Mouse (Mus musculus) midbrain, embryonic 12.5 days (tissue): ENCODE data around the gene Asb15. TPM values are rescaled to one million over a fixed set of nuclear protein-coding genes. Genes with fewer than 3 reads are reported as not detected.

ENCODE experiments used
- ATAC-seq: fragments of 200-750 bp; cut with Nextera tagmentation; 2 replicates; pipeline ENCODE4 v1.8.0; 2017; ENCODE audit warnings: low read depth, moderate TSS enrichment, moderate library complexity; ENCODE audit not compliant: low FRiP score
- H3K27ac ChIP-seq: fragments of 300-500 bp; sonication (generic); replicated peaks from 2 replicates; pipeline ENCODE4 v1.5.1; 2016; ENCODE audit warnings: mild to moderate bottlenecking
- H3K27me3 ChIP-seq: fragments of 300-500 bp; sonication (generic); 2 replicates; pipeline ENCODE4 v1.6.1; 2016; ENCODE audit warnings: mild to moderate bottlenecking
- H3K36me3 ChIP-seq: fragments of 300-500 bp; sonication (generic); 2 replicates; pipeline ENCODE4 v1.6.1; 2016
- H3K4me1 ChIP-seq: fragments of 300-500 bp; sonication (generic); 2 replicates; pipeline ENCODE4 v1.6.1; 2016
- H3K4me2 ChIP-seq: fragments of 300-500 bp; sonication (generic); replicated peaks from 2 replicates; pipeline ENCODE4 v1.6.1; 2016; ENCODE audit warnings: mild to moderate bottlenecking, moderate library complexity
- H3K4me3 ChIP-seq: fragments of 300-500 bp; sonication (generic); 2 replicates; pipeline ENCODE4 v1.5.1; 2016; ENCODE audit warnings: mild to moderate bottlenecking
- H3K9ac ChIP-seq: fragments of 300-500 bp; sonication (generic); replicated peaks from 2 replicates; pipeline ENCODE4 v1.6.1; 2016; ENCODE audit warnings: mild to moderate bottlenecking, moderate library complexity
- H3K9me3 ChIP-seq: fragments of 300-500 bp; sonication (generic); 2 replicates; pipeline ENCODE4 v1.6.1; 2016; ENCODE audit warnings: mild to moderate bottlenecking
- WGBS: fragments of 180-500 bp; shearing (Covaris S2); methylation state at CpG from one replicate; pipeline ENCODE4 v1.1.7; 2016; 5-methylcytosine and 5-hydroxymethylcytosine counted together
- polyA plus RNA-seq: library from polyadenylated mRNA; unstranded; fragments of >200 nt; fragmentation: Nextera tagmentation; extraction: Ambion mirVana; gene quantifications from 2 replicates; pipeline ENCODE4 v1.2.1, GENCODE M21; 2016

Gene Asb15
- polyA plus RNA-seq, 1 experiment from 2014 or later = not detected

DNA sequence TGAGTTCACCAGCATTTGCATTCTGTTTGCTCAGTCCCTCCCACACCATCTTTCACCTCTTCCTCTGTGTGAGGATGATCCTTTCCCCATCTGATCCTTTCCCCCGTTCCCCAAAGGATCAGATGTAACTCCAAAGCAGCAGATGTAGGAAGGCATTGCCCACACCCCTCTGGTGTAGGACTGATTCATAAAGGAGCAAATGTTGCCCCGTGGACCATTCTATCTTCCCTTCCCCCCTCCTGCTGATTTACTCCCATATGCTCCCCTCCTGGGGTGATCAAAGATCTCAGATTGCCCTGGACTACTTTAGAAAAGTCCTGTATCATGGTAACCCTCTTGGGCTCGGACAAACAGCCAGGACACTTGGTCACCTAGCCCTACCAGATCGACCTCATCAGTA is 72.8 kb downstream of the Asb15 start:
- Histone ChIP-seq H3K9me3 (no peaks in the 10 kb centered on the region), H3K4me1 (0 out of 2 replicates have a peak, but pooled peaks cover 3% of the 10 kb centered on the region), H3K9ac (no peak overlapping the region), H3K4me3 (no peak overlapping the region), H3K36me3 (no peaks in the 10 kb centered on the region), H3K27ac (no peak overlapping the region), H3K27me3 (no peaks in the 10 kb centered on the region), H3K4me2 (no peak overlapping the region)
- no peak for ATAC-seq
- WGBS = 77% methylated on average over 4 of the region's 4 CpGs

DNA sequence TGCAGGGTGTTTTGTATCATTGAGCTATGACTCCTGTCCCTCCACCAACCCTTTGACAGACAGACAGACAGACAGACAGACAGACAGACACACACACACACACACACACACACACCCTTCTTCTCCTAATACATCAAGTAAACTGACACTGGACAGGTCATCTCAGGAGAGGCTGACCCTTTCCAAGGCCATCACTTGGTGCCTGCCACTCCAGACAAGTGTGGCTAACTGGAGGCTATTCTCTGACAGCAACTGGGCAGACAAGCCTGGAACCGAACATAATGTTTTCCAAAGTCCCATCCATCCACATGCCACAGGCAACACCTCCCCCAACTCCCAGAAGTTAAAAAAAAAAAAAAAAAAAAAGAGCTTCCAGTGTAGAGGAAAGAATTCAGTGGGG is 73.7 kb downstream of the Asb15 start:
- no peak overlapping the region for H3K9ac ChIP-seq
- no peak for ATAC-seq
- H3K4me3 ChIP-seq = no peak overlapping the region
- H3K27me3 ChIP-seq = no peaks in the 10 kb centered on the region
- H3K27ac ChIP-seq = no peak overlapping the region
- WGBS = 82% methylated on average over 1 of the region's 1 CpGs
- H3K4me1 ChIP-seq = 0 out of 2 replicates have a peak, but pooled peaks cover 3% of the 10 kb centered on the region
- H3K4me2 ChIP-seq = no peak overlapping the region
- no peaks in the 10 kb centered on the region for H3K9me3 ChIP-seq
- H3K36me3 ChIP-seq = no peaks in the 10 kb centered on the region

DNA sequence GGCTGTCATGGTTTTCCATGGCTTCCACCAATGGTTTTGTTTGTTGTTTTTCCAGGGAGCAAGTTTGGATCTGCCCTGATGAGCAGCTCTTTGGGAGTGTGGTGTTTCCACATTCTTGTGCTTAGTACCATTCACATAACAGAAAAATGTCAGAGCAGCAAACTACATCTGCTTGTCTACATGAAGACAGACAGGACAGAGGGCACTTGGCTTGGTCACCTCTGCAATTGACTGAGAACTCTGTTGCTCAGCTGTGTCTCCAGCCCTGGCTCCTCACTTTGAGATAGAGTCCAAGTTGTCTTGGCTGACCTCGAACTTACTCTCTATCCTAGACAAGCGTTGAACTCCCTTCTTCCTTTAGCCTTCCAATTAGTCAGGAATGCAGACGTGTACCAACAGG is 74.4 kb downstream of the Asb15 start:
- Histone ChIP-seq H3K9me3 (no peaks in the 10 kb centered on the region), H3K27ac (no peak overlapping the region), H3K27me3 (no peaks in the 10 kb centered on the region), H3K36me3 (no peaks in the 10 kb centered on the region), H3K4me1 (0 out of 2 replicates have a peak, but pooled peaks cover 3% of the 10 kb centered on the region), H3K4me2 (no peak overlapping the region), H3K4me3 (no peak overlapping the region), H3K9ac (no peak overlapping the region)
- ATAC-seq = no peak
- 85% methylated on average over 3 of the region's 3 CpGs for WGBS

DNA sequence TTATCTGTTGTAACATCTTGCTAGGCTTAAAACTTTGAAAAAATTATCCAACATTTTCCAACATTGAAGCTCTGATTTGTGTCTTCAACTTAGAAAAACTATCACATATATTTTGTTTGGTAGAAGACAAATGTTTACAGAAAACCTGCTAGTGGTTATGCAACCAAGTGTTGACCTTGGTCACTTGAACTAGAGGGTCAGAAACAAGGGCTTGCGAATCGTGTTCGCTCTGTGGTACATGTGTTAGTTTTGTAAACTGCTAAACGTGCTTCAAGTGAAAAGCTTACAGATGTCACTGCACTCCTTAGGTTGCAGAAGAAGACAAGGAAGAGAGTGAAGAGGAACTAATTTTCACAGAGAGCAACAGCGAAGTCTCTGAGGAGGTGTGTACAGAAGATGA is 75.0 kb downstream of the Asb15 start:
- ATAC-seq = no peak

DNA sequence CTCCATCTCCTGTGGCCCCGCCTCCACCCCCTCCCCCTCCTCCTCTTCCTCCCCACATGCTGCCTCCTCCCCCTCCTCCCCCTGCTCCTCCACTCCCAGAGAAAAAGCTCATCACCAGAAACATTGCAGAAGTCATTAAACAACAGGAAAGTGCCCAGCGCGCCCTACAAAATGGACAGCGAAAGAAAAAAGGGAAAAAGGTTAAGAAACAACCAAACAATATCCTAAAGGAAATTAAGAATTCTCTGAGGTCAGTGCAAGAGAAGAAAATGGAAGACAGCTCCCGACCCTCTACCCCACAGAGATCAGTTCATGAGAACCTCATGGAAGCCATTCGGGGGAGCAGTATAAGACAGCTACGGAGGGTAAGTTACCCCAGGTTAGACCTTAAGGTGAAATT is 76.3 kb downstream of the Asb15 start:
- 92% methylated on average over 7 of the region's 7 CpGs for WGBS
- H3K9ac ChIP-seq = no peak overlapping the region
- no peaks in the 10 kb centered on the region for H3K36me3 ChIP-seq
- H3K4me2 ChIP-seq = no peak overlapping the region
- H3K27me3 ChIP-seq = no peaks in the 10 kb centered on the region
- H3K9me3 ChIP-seq = no peaks in the 10 kb centered on the region
- no peak overlapping the region for H3K4me3 ChIP-seq
- H3K27ac ChIP-seq = no peak overlapping the region
- no peak for ATAC-seq
- no peaks in the 10 kb centered on the region for H3K4me1 ChIP-seq

More for the DNA sequence above, 75.0 kb downstream of the Asb15 start:
- no peaks in the 10 kb centered on the region for H3K36me3 ChIP-seq
- H3K27me3 ChIP-seq = no peaks in the 10 kb centered on the region
- H3K9me3 ChIP-seq = no peaks in the 10 kb centered on the region
- H3K4me3 ChIP-seq = no peak overlapping the region
- H3K4me2 ChIP-seq = no peak overlapping the region
- H3K4me1 ChIP-seq = no peaks in the 10 kb centered on the region
- no peak overlapping the region for H3K27ac ChIP-seq
- H3K9ac ChIP-seq = no peak overlapping the region
- WGBS = 90% methylated on average over 5 of the region's 5 CpGs

DNA sequence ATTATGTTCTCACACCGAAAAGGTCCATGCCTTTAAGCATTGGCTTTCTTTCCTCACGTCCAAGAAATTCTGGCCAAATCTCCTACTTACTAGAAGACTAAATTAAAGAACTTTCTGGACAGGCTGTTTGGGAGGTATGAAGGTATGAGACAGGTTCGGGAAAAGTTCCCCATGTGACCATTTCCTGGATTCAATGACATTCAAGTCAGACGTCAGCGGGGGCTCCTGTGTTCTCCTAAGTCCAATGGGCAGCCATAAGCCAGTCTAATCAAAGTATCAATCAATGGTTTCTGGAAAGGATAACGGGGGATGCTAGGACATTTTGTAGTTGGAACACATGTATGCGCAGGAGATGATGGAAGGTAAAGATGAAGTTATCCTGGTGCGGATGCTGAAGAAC is 77.7 kb downstream of the Asb15 start:
- ATAC-seq = no peak
- no peaks in the 10 kb centered on the region for H3K27me3 ChIP-seq
- H3K27ac ChIP-seq = no peak overlapping the region
- H3K36me3 ChIP-seq = no peaks in the 10 kb centered on the region
- no peak overlapping the region for H3K9ac ChIP-seq
- no peaks in the 10 kb centered on the region for H3K9me3 ChIP-seq
- H3K4me1 ChIP-seq = no peaks in the 10 kb centered on the region
- no peak overlapping the region for H3K4me3 ChIP-seq
- 91% methylated on average over 8 of the region's 8 CpGs for WGBS
- no peak overlapping the region for H3K4me2 ChIP-seq

DNA sequence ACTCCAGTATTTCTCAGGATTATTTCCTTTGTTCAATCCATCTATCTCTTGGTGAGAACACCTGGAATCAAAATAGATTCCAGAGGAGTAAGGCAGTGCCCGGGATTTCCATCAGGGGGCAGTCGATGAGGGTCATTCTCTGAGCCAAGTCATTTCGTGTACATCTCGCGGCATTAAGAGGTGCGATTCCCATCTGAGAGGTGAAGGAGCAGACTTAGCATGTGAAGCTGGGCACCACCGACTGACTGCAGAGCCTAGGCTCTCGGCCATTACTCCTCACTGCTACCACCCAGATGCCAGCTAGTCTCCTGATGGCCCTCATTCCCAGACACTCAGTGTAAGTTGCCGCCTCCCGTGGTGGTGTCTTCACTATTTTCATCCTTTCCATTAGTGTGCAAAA is 78.6 kb downstream of the Asb15 start:
- Histone ChIP-seq H3K36me3 (no peaks in the 10 kb centered on the region), H3K9ac (no peak overlapping the region), H3K4me3 (no peak overlapping the region), H3K27me3 (no peaks in the 10 kb centered on the region), H3K4me1 (no peaks in the 10 kb centered on the region), H3K9me3 (no peaks in the 10 kb centered on the region), H3K27ac (no peak overlapping the region), H3K4me2 (no peak overlapping the region)
- 83% methylated on average over 10 of the region's 10 CpGs for WGBS
- ATAC-seq = no peak

DNA sequence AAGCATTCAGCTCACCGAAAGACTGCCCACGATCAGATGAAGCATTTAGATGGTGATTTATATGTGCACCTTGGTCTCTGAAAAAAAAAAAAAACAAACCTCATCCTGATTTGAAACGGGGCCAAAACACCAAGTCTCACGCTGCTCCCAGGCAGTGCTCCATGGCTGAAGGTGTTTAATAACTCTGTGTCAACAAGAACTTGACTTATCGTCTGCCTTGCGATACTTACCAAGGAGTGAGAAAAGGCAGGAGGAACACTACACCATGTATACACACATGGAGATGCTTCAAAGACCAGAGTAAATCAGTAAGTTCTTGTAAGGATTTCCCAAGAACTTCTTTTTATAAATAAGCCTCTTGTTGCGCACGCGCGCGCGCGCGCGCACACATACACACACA is 79.6 kb downstream of the Asb15 start:
- H3K9me3 ChIP-seq = no peaks in the 10 kb centered on the region
- no peaks in the 10 kb centered on the region for H3K27me3 ChIP-seq
- no peak for ATAC-seq
- no peak overlapping the region for H3K4me3 ChIP-seq
- H3K4me1 ChIP-seq = no peaks in the 10 kb centered on the region
- 0 out of 2 replicates have a peak, but pooled peaks cover 6% of the 10 kb centered on the region for H3K36me3 ChIP-seq
- 92% methylated on average over 15 of the region's 15 CpGs for WGBS
- no peak overlapping the region for H3K27ac ChIP-seq
- no peak overlapping the region for H3K9ac ChIP-seq
- no peak overlapping the region for H3K4me2 ChIP-seq

DNA sequence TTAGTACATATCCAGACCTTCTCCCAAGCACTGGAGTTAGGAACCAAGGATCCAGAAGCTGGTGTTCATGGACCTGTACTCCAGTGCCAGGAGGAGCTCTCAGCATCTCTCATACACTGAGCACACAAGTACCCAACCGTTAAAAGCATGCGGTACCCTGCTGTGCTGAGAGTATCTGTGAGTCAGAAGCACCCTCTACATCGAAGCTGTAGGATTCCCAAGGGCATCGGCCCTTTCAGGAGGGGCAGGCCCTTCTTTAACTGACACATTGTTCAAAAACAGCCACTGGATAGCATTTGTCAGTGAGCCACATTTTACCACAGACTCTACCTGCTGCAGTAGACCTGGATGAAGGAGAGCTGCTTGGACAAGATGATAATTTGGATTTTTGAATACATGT is 80.2 kb downstream of the Asb15 start:
- Histone ChIP-seq H3K9ac (no peak overlapping the region), H3K27ac (no peak overlapping the region), H3K36me3 (peaks cover 9% of the 10 kb centered on the region; the same call in 1 of the 2 replicates), H3K4me3 (no peak overlapping the region), H3K9me3 (no peaks in the 10 kb centered on the region), H3K27me3 (no peaks in the 10 kb centered on the region), H3K4me2 (no peak overlapping the region), H3K4me1 (no peaks in the 10 kb centered on the region)
- ATAC-seq = no peak
- WGBS = 76% methylated on average over 4 of the region's 4 CpGs

DNA sequence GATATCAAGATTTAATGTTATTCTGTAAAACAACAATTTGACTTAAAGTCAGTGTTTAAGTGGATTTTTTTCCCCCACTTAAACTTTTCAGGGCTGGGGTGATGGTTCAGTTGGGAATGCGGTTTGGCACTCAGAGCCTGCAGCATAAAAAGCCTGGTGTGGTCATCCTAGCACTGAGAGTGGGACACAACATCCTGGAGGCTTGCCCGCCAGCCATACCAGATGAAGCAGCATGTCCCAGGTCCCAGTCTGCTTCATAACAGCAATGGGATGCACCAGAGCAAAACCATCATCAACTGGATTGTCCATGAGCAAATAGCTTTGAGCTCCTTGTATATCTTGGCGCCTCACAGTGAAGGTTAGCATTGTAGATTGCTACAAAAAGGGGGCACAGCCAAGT is 80.7 kb downstream of the Asb15 start:
- H3K4me3 ChIP-seq = no peak overlapping the region
- no peak overlapping the region for H3K4me2 ChIP-seq
- no peaks in the 10 kb centered on the region for H3K4me1 ChIP-seq
- no peak overlapping the region for H3K27ac ChIP-seq
- H3K9me3 ChIP-seq = no peaks in the 10 kb centered on the region
- 95% methylated on average over 3 of the region's 3 CpGs for WGBS
- no peaks in the 10 kb centered on the region for H3K27me3 ChIP-seq
- ATAC-seq = no peak
- no peak overlapping the region for H3K9ac ChIP-seq
- H3K36me3 ChIP-seq = peaks cover 12% of the 10 kb centered on the region; the same call in 1 of the 2 replicates

DNA sequence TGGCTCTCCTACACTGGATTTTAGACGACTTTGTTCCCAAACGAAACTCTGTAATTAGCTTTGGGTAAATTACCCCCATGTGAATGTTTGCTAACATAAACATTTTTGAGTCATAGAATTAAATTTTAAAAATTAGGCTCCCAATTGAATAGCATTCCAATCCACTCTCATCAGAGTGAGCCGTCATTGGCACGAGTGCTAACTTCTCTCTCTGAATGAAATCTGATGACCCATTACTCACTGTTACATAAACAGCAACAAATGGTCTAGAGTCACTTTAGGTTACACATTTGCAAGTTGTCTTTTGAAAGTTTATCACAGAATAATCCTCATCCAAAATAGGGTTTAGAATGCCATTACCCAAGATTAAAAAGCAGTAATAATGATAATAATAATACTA is 81.6 kb downstream of the Asb15 start:
- Histone ChIP-seq H3K27ac (no peak overlapping the region), H3K4me3 (no peak overlapping the region), H3K4me1 (no peaks in the 10 kb centered on the region), H3K36me3 (peaks cover 12% of the 10 kb centered on the region; the same call in 1 of the 2 replicates), H3K9me3 (no peaks in the 10 kb centered on the region), H3K9ac (no peak overlapping the region), H3K27me3 (no peaks in the 10 kb centered on the region), H3K4me2 (no peak overlapping the region)
- no peak for ATAC-seq
- 87% methylated on average over 4 of the region's 4 CpGs for WGBS

DNA sequence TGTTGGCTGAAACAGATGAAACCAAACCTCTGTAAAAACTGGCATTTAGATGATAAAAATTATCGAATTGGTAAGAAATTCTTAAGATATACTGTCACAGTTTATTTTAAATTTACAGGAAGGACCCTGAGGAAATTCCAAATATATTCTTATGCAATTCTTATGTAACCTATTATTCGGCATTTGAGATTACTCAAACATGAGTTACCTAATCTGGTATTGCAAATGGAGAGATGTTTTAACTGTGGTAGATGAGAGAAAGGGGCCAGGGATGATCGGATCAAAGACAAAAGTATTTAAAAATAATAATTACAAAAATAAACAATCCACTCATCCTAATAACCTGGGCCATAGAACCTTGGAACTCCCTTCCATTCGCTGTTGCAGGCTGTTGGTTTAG is 82.4 kb downstream of the Asb15 start:
- Histone ChIP-seq H3K9me3 (no peaks in the 10 kb centered on the region), H3K27me3 (no peaks in the 10 kb centered on the region), H3K4me2 (no peak overlapping the region), H3K27ac (no peak overlapping the region), H3K4me3 (no peak overlapping the region), H3K9ac (no peak overlapping the region), H3K4me1 (no peaks in the 10 kb centered on the region), H3K36me3 (peaks cover 15% of the 10 kb centered on the region)
- WGBS = 94% methylated on average over 4 of the region's 4 CpGs
- no peak for ATAC-seq

DNA sequence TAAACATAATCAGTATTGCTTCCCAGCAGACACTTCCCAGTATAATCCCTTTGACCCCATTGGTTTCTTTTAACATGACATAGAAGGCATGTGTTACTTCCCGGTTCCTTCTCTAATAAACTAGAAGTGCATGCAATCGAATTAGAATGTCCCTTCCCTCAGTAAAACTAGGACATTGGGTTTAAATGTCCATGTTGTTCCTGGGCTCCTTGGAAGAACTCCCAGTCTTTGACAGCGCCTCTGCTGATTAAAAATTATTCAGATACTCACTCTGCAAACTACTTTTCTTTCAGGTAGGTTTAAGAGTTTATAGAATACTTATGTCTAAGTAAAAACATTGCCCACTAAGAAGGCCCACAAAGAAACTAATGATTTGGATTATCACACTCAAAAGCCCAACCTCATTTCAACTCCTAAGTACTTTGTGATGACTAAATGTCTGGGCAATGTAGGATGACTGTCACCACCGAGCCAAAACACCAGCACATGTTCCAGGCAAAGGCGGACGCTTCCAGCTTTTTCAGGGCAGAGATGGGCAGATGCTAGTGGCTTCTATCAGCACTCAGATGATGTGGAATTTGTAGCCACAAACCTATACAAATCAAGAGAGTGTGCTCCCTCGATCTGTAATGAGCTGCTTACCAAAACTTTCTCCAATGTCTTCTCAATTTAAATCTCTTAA is 84.3 kb downstream of the Asb15 start:
- Histone ChIP-seq H3K9ac (no peak overlapping the region), H3K27ac (no peak overlapping the region), H3K36me3 (peaks cover 23% of the 10 kb centered on the region), H3K4me3 (no peak overlapping the region), H3K9me3 (no peaks in the 10 kb centered on the region), H3K4me2 (no peak overlapping the region), H3K27me3 (no peaks in the 10 kb centered on the region), H3K4me1 (no peaks in the 10 kb centered on the region)
- no peak for ATAC-seq
- WGBS = 91% methylated on average over 7 of the region's 7 CpGs
